Mouse (Mus musculus): ENCODE results near the gene Crybb1.

- TF ChIP-seq POLR2A (IDR thresholded peaks at IDR 0.05; ENCODE audit: borderline replicate concordance, insufficient read depth, low read length), result no peak
- no peak for TF ChIP-seq CTCF (IDR thresholded peaks at IDR 0.05; ENCODE audit: borderline replicate concordance, insufficient read depth, low read depth, low read length)
These were observed 41.6 kb downstream of the Crybb1 start for GRCm38 (mm10) chr5:112297257-112297656.
